Mouse (Mus musculus) heart, postnatal 4 days (tissue): ENCODE results near the gene Gm12248. TPM values are rescaled to one million over a fixed set of nuclear protein-coding genes. Genes with fewer than 3 reads are reported as not detected.

Experiments
- DNase-seq: peaks from one replicate; pipeline ENCODE4 v3.0.0; 2021
- total RNA-seq, 2 experiments: library from RNA; stranded (reverse); gene quantifications; 2 replicates each; pipeline ENCODE4 v1.2.3; 2021

The Gm12248 gene
- total RNA-seq: not detected

DNA sequence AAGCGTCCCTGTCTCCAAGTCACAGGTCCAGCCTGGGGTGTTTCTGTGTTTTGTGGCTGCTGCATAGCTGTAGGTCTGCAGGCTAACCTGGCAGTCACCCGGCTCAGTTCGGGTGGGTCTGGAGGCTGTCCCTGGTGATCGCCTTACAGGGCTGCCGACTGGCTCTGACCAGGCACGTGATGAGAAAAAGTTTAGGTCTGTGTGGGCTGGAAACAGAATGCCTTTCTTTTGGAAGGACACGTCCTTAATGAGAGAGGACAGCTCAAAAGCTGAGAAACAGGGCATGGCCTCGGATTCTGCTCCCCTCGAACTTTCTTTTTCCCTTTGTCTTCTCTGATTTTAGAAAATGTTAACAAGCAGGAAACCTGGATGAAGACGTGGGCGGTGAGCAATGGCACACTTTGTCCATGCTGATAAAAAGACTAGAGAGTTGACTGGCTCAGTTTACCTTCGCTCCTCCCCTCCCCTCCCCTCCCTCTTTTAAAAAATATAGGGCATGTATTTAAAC, at the start of gene Gm12248:
Gene Gm12248, minus strand, starts transcription at position 114 of the 508 bp plus-strand sequence.
- peak; percentile 60 for DNase-seq

DNA sequence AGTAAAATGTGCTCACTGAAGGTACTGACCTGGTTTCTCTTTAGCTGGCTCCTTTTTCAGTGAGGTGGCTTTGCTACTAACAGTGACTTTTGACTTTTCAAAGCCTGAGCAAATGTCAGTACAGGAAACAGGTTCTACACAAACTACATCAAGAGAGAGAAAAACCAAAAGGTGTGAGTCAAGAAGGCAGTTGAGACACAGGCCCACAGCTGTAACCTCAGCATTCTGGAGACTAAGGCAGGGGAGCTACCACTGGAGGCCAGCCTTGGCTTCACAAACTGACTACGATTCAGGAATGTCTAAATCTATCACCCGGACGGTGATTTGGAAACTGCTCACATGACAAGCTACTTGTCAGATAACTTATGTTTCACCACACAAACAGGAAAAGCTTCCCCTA, 46.5 kb upstream of the Gm12248 start:
- no peak for DNase-seq

DNA sequence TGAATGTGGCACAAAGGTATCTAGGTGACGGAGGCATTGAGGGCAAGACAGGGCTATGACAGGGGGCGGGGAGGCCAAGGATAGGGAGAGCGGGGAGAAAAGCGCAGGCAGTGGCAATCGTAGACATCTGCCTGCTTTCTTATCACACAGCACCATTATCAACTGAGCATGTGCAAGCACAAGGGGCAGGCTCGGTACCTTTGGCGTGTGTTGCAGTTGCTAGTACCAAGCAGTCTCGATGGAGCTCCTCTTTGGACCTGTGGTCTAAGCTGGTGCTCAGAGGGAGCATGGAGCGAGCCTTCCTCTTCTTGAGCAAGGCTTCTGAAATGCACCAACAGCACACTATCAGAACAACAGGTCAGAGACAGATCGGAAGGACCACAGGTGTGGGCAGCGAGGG, 45.9 kb upstream of the Gm12248 start:
- DNase-seq: no peak

DNA sequence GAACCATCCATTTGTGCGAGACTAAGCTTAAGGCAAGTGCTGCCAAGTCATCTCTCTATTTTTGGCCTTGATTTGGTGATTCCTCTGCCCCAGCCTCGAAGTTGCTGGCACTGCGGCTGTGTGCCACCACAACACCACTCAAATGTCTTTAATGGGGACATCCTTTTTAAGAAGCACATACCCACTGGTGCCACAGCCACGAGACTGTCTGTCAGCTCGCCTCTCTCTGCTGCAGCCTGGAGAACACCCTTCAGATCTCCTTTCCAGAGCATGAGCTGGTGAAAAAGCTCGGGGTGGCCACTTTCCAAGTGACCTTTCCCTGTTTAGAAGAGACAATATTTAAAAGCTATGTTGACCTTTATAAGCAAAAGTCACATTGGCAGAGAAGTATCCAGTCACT, 43.7 kb upstream of the Gm12248 start:
- no peak for DNase-seq

DNA sequence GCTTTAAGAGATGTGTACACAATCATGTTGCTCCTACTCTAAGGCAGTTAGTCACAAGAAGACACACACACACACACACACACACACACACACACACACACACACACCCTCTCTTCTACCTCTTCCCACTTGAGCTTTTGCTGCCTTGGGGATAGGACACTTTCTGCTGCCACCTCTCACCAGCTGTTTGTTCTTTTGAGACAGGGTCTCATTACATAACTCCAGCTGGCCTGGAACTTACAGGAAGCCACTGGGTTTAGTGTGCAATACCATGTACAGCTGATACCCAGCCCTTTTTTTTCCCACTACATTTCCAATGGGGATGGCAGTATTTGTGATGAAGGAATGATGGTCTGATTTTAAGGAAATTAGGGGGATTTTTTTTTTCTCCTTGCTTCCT, 42.4 kb upstream of the Gm12248 start:
- no peak for DNase-seq

DNA sequence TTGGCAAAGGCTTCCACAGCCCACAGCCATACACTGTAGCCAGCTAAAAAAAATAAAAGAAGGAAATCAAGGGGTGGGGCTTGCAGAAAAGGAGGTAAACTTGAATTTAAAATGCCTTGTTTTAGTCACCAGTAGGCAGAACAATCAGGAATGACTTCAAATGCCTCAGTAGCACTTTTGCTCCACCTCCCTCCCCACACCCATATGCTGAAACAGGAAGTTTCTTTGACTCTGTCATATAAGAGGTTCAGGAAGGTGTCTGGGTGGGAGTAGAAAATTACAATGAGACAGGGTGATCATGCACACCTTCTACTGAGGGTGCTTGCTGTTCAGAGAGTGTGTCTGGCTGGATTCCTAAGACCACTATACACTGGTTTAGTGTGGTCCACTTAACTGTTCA, 41.9 kb upstream of the Gm12248 start:
- DNase-seq: no peak

DNA sequence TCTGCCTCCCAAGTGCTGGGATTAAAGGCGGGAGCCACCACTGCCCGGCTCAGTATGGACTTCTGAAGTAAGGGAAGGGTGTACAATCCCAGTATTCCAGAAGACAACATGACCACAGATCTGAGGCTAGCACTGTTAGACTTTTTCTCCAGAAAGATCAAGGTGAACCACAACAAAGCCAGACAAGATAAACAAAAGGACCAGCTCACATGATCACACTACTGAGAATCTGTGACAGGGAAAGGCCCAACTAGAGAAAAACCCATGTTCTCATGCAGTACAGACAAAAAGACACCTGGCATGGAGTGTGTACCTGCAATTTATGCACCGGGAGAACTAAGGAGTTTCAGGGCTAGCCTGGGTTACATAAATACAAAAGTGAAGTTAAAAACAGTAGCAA, 39.1 kb upstream of the Gm12248 start:
- DNase-seq: no peak

DNA sequence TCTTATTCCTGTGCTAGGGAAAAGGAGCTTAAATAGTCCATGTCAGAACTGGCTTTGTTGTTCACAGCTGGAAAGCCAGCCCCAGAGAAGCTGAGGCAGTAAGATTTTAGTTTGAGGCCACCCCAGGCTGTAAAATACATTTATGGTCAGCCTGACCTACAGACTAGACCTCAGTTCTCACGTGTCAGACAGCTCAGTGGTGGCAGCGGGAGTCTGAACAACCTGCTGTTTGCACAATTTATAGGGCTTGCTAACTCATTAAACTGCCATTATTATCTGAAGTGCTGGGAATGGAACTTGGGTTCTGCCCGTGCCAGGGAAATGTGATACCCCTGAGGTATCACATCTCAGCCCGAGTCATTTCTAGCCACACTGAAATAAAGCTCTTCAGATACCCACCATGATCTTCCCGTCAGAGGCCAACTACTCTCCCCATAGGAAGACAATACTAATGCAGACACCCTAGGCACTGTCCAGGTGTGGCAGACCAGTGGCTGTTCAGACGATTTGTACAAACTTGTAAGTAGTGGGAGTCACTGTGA, 36.4 kb upstream of the Gm12248 start:
- DNase-seq: no peak

DNA sequence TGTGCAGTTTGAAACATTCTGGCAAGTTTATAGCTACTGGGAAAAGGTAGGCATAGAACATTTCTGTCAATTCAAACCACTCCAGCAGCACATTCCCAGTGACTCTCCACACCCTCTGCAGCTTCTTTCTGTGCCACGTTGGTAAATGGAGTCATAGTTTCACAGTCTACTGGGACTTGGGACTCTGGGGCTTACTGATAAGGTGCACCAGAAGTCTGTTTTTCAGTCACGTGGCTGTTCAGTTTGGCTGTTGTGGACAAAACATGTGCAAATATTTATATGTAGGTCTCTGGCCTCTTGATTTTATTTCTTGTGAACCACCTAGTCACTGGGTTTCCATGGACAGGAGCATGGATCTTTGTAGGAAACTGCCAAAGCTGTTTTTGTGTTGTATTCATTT, 34.6 kb upstream of the Gm12248 start:
- no peak for DNase-seq

DNA sequence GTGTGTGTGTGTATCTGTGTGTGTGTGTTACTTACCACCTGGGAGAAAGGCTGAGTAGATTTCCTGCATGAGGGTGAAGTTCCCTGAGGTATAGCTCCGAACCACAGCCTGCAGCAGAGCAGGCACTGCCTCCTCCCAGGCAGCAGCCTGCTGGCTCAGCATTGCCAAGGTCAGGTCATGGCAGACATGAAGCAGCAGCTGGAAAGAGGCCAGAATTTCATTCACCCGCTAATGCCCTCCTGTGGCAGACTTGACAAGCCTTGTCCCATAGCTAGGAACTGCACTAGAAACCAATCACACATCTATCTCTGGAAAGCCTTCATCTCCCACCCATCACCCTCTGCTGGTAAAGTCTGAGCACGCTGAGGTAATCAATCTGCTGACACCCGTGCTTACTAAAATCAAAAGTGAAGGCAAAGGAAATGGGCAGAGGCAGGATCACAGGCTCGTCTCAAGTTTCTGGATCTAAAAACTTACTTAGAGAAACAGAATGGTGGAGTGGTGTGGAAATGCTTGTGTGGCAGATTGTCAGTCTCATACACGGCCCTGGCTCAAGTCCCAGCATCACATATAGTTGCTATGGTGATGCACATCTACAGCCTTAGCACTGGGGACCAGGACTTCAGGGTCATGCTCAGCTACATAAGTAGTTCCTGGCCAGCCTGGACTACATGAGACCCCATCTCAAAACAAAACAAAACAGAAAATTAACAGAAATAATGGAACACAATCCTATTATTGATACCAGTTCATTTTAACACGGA, 33.6 kb upstream of the Gm12248 start:
- peak; percentile 82 for DNase-seq

DNA sequence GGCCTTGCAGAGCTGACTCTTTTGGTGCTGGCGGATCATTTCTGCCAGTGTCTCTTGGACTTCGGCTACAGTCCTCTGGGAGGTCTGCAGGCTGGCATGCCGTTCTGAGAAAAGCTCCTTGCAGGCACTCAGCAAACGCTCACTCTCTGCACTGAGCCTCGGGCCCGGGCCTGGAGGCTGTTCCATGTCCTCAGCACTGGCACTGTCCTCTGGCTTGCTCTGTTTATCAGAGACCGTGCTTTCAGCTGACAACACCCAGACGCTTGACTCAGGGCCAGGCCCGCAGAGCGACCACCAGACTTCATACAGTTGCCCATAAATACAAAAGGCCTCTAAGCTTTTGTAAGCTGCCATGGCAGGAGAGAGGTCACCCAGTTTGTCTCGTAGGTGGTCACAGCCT, 32.1 kb upstream of the Gm12248 start:
- peak; percentile 31 for DNase-seq

DNA sequence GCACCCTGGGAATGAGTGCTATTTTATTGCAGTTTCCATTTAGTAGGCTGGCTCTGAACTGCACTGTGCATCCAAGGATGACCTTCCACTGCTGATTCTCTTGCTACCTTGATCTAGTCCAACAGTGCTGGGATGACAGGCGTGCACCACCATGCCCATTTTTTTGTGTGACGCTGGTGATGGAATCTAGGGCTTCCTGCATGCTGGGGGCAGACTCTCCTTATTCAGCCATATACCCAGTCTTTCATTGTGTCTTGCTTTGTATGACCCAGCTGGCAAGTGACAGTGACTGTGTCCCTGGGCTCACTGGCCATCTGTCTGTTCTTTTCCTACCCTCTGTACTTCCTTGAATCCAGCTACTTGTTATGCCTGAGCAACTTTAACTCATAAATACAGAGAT, 30.8 kb upstream of the Gm12248 start:
- DNase-seq: no peak

DNA sequence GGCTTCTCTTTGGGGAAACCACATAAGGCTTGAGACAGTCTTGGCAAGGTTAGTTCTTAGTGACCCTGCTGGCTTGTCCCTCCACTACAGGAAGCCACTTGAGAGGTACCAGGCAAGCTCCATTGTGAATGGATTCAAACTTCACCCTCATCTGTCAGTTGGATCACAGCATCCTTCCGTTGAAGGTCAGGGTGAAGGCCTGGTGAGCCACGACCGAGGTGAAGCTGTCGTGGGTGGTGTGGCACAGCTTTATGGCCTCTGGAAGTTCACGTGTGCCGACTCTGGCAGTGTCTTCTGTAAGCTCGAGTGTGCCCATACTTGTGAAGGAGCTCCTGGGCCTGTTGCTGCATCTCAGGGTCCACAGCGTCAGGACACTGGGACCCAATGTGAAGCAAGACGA, 28.4 kb upstream of the Gm12248 start:
- no peak for DNase-seq

DNA sequence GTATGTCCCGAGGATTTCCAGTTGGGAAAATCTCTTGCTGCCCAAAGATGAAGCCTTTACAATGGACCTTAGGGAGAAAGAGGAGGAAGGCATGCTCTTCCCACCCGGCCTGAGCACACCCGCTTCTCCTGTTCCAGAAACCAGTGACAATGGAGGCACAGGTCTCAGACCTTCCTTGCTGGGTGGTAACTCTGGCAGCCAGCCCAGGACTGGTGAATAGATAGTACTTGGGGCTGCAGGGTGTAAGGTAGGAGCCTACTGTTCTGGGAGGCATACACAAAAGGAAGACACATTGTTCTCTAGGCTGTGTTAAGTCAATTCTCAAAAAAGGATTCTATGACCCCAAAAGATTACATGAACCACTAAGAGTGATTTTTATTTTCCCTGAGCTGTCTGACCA, 27.7 kb upstream of the Gm12248 start:
- DNase-seq: no peak

DNA sequence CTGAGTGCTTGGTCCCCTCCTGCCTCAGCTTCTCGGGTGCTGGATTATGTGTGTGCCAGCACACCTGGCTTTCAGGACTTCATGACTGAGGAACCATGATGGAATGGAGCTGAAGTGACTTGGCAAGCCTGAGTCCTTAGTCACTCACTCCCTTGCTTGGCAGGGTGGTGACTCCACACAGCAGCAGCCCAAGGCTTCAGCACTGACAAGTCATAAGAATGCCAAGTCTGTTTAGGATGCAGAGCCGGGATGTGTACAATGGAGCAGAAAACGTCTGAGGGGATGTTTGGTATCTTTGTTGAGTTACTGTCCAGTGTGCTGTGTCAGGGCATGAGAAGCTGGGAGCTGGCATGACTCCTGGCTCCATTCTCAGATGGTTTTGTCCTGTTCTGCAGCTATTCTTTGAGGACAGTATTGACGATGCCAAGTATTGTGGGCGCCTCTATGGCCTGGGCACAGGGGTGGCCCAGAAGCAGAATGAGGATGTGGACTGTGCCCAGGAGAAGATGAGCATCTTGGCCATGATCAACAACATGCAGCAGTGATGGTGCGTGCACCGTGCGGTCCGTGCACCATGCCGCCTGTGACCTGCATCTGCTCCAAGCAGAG, 24.2 kb upstream of the Gm12248 start:
- DNase-seq: no peak

DNA sequence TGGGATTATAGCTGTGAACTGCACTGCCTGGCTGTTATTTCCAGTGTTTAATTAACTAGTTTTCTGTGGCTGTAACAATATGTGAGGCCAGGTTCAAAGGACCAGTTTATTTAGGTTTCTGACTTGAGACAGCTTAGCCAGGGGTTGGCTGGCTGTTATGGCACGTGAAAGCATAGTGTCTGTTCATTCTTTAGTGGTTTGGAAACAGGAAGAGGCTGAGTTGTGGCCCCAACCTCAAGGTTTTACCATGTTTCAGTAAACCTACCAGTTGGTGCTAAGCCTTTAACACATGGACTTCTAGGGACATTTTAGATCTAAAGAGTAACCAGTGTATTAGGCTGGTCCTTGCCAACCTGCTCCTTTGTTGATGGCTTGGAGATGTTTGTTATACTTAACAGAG, 23.6 kb upstream of the Gm12248 start:
- DNase-seq: no peak

DNA sequence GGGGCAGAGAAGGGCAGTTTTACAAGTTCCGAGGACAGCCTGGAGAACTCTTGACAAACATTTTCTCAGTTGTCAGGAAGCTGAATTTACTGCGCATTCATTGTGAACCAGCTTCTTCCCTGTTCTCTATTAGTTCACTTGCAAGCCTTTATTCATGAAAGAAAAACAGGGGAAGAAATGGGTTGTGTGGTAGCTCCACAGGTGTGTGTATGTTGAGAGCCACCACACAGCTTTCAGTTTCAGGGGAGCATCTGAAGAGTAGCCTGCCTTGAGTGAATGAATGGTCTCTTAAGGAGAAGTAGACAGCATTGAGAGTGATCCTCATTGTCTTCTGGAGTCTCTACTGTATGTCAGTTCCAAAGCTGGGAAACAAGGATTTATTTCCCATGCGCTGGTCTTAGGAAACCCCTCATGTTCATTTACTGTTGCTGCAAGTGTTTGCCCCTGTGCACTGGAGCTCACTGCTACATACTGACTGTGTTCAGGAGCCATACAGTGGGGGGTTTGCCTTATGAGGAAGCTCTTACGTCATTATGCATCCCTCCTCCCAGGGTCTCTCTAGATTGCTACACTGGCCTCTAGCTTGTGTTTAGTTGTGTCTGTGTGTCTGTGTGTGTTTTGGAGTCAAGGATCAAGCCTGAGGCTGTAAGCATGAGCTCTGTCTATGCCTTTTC, 14.9 kb upstream of the Gm12248 start:
- no peak for DNase-seq

DNA sequence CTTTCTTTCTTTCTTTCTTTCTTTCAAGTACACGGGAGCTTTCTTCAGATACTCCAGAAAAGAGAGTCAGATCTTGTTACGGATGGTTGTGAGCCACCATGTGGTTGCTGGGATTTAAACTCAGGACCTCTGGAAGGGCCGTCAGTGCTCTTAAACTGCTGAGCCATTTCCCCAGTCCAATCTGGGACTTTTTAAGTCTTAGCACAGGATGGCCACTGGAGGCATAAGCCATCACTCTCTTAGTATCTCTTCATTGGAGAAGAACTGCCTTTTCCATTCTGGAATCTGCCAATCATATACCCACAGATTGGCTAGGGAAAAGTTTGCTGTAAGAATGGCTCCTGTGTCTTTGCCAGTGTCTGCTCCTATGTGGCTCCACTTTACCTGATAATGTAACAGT, 14.1 kb upstream of the Gm12248 start:
- no peak for DNase-seq

DNA sequence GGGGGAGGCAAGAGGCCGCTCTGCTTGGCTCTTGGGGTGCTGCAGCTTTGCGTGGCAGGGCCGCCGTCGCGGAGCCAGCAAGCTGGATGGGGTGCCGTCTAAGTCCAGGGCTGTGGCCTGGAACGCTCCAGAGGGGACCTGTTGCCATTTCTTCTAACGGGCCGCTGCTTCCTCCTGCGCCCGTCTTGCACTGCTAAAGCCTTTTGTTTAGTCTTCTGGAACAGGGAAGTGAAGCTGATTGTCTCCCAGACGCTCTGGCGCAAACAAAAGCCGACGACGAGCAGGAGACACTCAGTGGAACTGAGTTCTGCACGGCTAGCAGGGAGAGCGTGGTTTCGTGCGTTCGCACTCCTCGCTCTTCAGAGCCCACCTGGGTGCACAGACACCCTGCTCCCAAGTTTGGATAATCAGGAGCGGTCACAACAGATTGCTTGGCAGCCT, 11.4 kb upstream of the Gm12248 start:
- DNase-seq: no peak

DNA sequence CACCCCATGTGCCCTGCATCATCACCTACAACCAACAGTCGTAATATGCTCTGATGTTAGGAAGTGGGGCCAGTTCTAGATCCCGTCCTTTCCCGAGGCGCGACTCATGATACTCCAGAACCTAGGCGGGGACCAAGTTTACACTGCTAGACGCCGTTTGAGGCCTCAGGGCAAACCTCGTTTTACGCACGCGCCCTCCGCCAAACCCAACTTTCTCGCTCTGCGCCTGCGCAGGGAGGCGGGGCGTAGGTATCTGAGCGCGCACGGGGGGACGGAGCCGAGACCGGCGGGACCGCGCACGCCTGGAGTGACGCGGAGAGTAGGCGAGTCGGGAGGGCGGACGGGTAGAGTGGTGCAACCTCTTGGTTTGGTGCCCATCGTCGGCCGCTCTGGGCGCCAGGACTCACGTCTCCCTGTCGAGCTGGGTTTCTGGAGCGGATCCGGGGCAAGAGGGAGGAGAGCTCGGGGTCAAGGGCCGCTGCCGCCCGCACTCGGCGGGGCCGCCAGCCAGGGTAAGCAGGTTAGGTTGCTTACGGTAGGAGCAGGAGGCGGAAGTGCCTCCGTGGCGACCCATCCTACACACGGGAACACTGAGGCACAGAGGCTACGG, 10.9 kb upstream of the Gm12248 start, which contains the start of gene Cnot8:
Gene Cnot8, plus strand, starts transcription at position 457 of the 610 bp plus-strand sequence.
- peak; percentile 99 for DNase-seq

DNA sequence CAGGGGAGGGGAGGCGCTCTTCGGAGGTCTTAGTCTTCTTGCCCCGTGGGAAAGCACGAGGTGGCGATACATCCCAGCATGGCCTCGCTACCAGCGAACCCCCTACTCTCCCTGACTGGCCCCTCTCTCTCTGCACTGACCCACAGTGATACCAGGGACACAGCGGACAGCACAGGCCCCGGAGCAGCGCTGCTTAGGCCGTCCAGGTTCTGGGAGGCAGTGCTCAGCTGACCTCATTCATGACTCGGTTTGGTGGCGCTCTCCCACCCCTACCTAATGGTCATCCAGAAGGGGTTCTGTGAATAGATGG, 10.4 kb upstream of the Gm12248 start:
- no peak for DNase-seq

DNA sequence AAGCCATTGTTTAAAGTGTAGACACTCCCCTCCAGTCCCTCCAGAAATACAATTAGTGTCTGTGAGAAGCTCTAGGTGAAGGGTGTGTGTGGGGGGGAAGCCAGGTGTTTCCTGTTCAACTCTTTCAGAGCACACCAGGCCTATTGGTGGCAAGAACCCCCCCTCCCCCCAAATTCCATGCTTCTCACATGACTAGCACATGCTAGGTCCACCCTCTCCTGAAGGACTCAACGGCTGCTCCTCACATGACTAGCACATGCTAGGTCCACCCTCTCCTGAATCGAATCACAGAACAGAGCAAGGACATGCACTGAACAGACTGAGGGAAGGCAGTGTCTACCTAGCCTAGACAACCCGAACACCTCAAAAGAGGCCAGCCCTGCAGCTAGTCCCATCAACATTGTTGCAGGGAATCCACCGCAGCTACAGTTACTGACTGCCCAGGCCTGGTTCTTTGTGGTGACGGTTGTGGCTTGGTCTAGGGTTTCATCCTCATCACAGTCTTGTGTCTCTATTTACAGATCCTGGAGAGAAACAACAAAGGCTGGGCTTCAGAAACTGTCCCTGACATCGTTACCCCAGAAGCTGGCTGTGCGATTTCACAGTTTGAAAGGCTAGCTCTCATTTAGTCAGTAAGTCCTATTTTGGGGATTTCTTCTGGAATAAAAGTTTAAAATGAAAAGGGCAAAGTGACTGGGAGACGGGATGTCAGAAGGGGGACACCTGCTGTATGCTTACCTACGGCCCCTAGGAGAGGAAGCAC, 9.8 kb upstream of the Gm12248 start:
- peak; percentile 16 for DNase-seq
